Mouse (Mus musculus) hindlimb bud, embryonic 11.5 days (tissue): Measurements from ENCODE around the gene Vmn1r71.
"Not testable (repeated sequence)": the region's sequence is repeated elsewhere in the genome, so short reads cannot be mapped to it uniquely, and the experiment has no call there.

Experiments
- DNase-seq: peaks from one replicate; pipeline ENCODE4 v3.0.0-alpha.2; 2012; ENCODE audit warnings: low read depth, low spot score; ENCODE audit errors: extremely low spot score

The Vmn1r71 gene

DNA sequence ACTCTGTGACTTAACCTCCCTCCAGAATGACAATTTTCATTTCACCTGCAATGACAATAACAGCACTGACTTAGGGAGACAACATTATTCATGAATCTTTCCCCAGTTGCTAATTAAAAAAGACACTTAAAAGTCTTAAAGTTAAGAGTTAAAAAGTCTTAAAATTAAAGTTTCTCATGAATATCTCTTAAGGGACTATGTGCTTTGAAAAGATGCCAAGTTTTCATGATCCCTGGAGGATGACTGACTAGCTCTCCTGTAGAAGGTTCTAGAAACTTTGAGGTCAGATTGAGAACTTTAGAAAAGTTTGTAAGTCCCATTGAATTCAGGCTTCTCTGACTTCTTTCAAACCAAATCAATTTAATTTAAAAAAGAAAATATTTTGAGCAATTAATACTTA, at the start of gene Vmn1r71:
TSS of gene Vmn1r71 (minus strand) at position 101 of the 400 bp plus-strand sequence.
- no peak for DNase-seq

GRCm38 (mm10) chr7:10757551-10757950, 3.4 kb upstream of the Vmn1r71 start:
- DNase-seq, result not testable (repeated sequence)
